In the genomic region with DNA sequence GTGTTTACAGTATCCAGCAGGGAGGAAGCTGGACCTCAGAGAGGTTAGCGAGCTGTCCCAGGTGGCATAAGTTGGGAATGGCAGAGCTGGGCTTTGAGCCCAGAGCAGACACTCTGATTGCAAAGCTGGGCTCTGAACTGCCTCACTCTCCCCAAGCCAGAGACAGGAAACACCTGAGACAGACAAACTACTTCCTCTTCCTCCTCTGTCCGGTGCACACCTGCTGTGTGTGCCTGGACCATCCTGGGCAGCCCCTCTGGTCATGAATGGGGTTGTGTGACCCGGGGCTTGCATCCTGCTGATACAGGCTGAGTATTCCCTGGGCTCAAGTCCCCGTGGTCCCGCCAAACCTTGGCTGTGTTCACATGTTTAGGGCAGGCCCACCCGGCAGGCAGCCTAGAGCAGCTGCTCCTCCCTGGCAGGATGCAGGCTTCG, we compare ENCODE assay signal across 17 mouse cellular contexts. TPM values are rescaled to one million over a fixed set of nuclear protein-coding genes. Genes with fewer than 3 reads are reported as not detected.
DNase-seq lines count a peak whose midpoint lies in the region; ATAC-seq lines count a peak whose summit lies in the region.
"Had no signal": no experiment of that assay in that cellular context is flagged by ENCODE, and none has a peak within 500 bp of the region (broad histone marks: within the 10 kb centered on the region; RNA-seq: fewer than 3 reads in every experiment).

No protein-coding gene starts in this region.

- DNase-seq in CD4-positive, CD25-positive, alpha-beta regulatory T cell, adult 2 months (ENCODE audit: low read depth, low spot score): peak; percentile 20
- DNase-seq in left cerebral cortex, postnatal 4 days: peak; percentile 71
- DNase-seq in left cerebral cortex, adult 8-10 months (ENCODE audit: low spot score in 2 of 2): no peak
- peak; percentile 80 for DNase-seq in cerebellum, adult 9-11 months
- peak; percentile 35 for DNase-seq in thymus, postnatal 4 days
- DNase-seq in left cerebral cortex, adult 18-20 months (ENCODE audit: low spot score in 2 of 2): no peak
- no peak for DNase-seq in layer of hippocampus, adult 8-10 months (ENCODE audit: low spot score in 2 of 2)
- DNase-seq: gastrocnemius, postnatal 36 days; heart, postnatal 4 days; spleen, adult 18-20 months had no signal

- intact Hi-C loops in left cerebral cortex, postnatal 4 days (cut with DNase I): no loop called here

- ATAC-seq in CD4-positive, CD25-positive, alpha-beta regulatory T cell, adult 4 months: no peak
- ATAC-seq: intestine, embryonic 16.5 days; Patski had no signal

RNA-seq across cellular contexts. Expression of gene H1f0, which starts 27.9 kb away (rescaled TPM):
- polyA plus RNA-seq in CD4-positive, CD25-positive, alpha-beta regulatory T cell, adult 4 months (2017; shearing (Covaris generic)): 10 to 100 TPM; 20.7 to 33.3 TPM
- total RNA-seq in left cerebral cortex, postnatal 4 days (2021): 10 to 100 TPM; 84.8 to 94.8 TPM
- total RNA-seq in left cerebral cortex, adult 8-10 months (2022): 10 to 100 TPM; 84.9 to 94.2 (median 89.5) TPM
- total RNA-seq in left cerebral cortex, adult 18-20 months (2021): 10 to 100 TPM; 79.6 to 93.8 TPM
- 10 to 100 TPM; 73.6 to 88.0 (median 81.8) TPM for total RNA-seq in layer of hippocampus, adult 8-10 months (2022)

RNA-seq across cellular contexts. Expression of gene Galr3, which starts 41.3 kb away (rescaled TPM):
- not detected for polyA plus RNA-seq in CD4-positive, CD25-positive, alpha-beta regulatory T cell, adult 4 months (2017; shearing (Covaris generic))
- total RNA-seq in left cerebral cortex, postnatal 4 days (2021): 1 to 10 TPM in 1 of 2 experiments, not detected in 1; 1.0 TPM
- under 1 TPM in 3 of 4 experiments, not detected in 1; 0.30 to 0.72 (median 0.37) TPM for total RNA-seq in left cerebral cortex, adult 8-10 months (2022)
- under 1 TPM; 0.82 to 0.98 TPM for total RNA-seq in left cerebral cortex, adult 18-20 months (2021)
- 1 to 10 TPM in 1 of 4 experiments, under 1 TPM in 1, not detected in 2; 0.81 to 1.0 TPM for total RNA-seq in layer of hippocampus, adult 8-10 months (2022)
- total RNA-seq: gastrocnemius, postnatal 36 days; heart, postnatal 4 days had no signal
- polyA plus RNA-seq: embryonic facial prominence, embryonic 13.5 days; heart, embryonic 12.5 days; limb, embryonic 12.5 days; midbrain, embryonic 12.5 days had no signal

RNA-seq across cellular contexts. Expression of gene Triobp, which starts 52.9 kb away (rescaled TPM):
- polyA plus RNA-seq in CD4-positive, CD25-positive, alpha-beta regulatory T cell, adult 4 months (2017; shearing (Covaris generic)): 10 to 100 TPM; 15.6 to 20.0 TPM
- total RNA-seq in left cerebral cortex, postnatal 4 days (2021): 100 to 1,000 TPM in 1 of 2 experiments, 10 to 100 TPM in 1; 98.7 to 106 TPM
- 10 to 100 TPM; 10.8 to 16.3 (median 11.7) TPM for total RNA-seq in left cerebral cortex, adult 8-10 months (2022)
- 10 to 100 TPM; 11.0 to 11.3 TPM for total RNA-seq in left cerebral cortex, adult 18-20 months (2021)
- total RNA-seq in layer of hippocampus, adult 8-10 months (2022): 10 to 100 TPM in 2 of 4 experiments, 1 to 10 TPM in 2; 7.0 to 14.1 (median 11.5) TPM

Comparison
In these comparisons a context has a peak if more than half of its experiments do, and no peak if none do; other contexts are left out.
1. DNase-seq: peak in CD4-positive, CD25-positive, alpha-beta regulatory T cell, adult 2 months (single experiment), left cerebral cortex, postnatal 4 days (single experiment), cerebellum, adult 9-11 months (single experiment) and thymus, postnatal 4 days (single experiment); none in left cerebral cortex, adult 8-10 months (0 of 2), left cerebral cortex, adult 18-20 months (0 of 2) and layer of hippocampus, adult 8-10 months (0 of 2).
2. RNA of gene Triobp, which starts 52.9 kb away (total RNA-seq): 98.7 to 106 TPM in left cerebral cortex, postnatal 4 days; 7.0 to 14.1 TPM in layer of hippocampus, adult 8-10 months, 10.8 to 16.3 TPM in left cerebral cortex, adult 8-10 months and 11.0 to 11.3 TPM in left cerebral cortex, adult 18-20 months; every median in the first group is over 4 times any median in the second.